Comparison of ENCODE assay signal across 18 mouse cellular contexts in the genomic region with DNA sequence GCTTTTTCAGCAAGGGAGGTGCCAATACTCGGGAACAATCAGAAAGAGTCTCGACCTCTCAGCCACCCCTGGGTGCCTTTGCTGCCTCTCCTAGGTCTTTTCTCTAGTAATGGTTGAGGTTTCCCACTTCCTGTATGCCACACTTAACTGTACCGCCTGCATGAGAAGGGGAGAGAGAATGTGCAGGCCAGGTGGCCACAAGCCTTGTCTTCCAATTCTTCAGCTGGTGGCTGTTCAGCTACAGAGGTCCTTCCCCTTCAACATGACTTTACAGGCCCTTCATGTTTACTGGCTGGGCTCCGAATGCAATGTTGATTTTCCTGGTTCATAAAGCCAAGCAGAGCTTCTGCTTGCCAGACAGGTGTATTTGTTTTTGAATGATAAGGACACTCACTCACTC. TPM values are rescaled to one million over a fixed set of nuclear protein-coding genes. Genes with fewer than 3 reads are reported as not detected.
DNase-seq lines count a peak whose midpoint lies in the region; ATAC-seq lines count a peak whose summit lies in the region.
"Had no signal": no experiment of that assay in that cellular context is flagged by ENCODE, and none has a peak within 500 bp of the region (broad histone marks: within the 10 kb centered on the region; RNA-seq: fewer than 3 reads in every experiment).

No protein-coding gene starts in this region.

- no peaks in the 10 kb centered on the region; the same call in 1 of the 2 replicates for H3K27me3 ChIP-seq in lung, embryonic 16.5 days (ENCODE audit: control insufficient read depth, insufficient read depth, low read depth, low read length)
- H3K27me3 ChIP-seq: embryonic facial prominence, embryonic 13.5 days; neural tube, embryonic 15.5 days had no signal

- H3K9ac ChIP-seq in lung, embryonic 16.5 days (ENCODE audit: low read length) = no peak overlapping the region
- H3K9ac ChIP-seq: embryonic facial prominence, embryonic 13.5 days; neural tube, embryonic 15.5 days had no signal

- WGBS in lung, embryonic 16.5 days = 46% methylated on average over 4 of the region's 4 CpGs

- peaks cover 10% of the 10 kb centered on the region for H3K4me1 ChIP-seq in lung, embryonic 16.5 days (replicated peaks; ENCODE audit: control insufficient read depth, insufficient read depth, low read length)
- H3K4me1 ChIP-seq: neural tube, embryonic 15.5 days had no signal

- peak; percentile 51; the same call in 1 of the 2 replicates for ATAC-seq in lung, embryonic 16.5 days (ENCODE audit: low read depth)
- ATAC-seq in common myeloid progenitor, adult 5-6 weeks (replicated peaks; ENCODE audit: low read depth, poor library complexity, severe bottlenecking) = peak; percentile 77
- ATAC-seq: forebrain, embryonic 14.5 days; midbrain, embryonic 16.5 days had no signal

- no peaks in the 10 kb centered on the region for H3K9me3 ChIP-seq in lung, embryonic 16.5 days (ENCODE audit: control insufficient read depth, low read length)
- H3K9me3 ChIP-seq: embryonic facial prominence, embryonic 13.5 days; neural tube, embryonic 15.5 days had no signal

- H3K27ac ChIP-seq in lung, embryonic 16.5 days (ENCODE audit: low read length) = peak overlapping the region; percentile 12; the same call in 1 of the 2 replicates
- H3K27ac ChIP-seq: embryonic facial prominence, embryonic 13.5 days; layer of hippocampus, adult 2 months; neural tube, embryonic 15.5 days had no signal

- no peak overlapping the region for H3K4me2 ChIP-seq in lung, embryonic 16.5 days (ENCODE audit: low read depth, low read length)
- H3K4me2 ChIP-seq: embryonic facial prominence, embryonic 13.5 days; neural tube, embryonic 15.5 days had no signal

- DNase-seq in lung, postnatal 4 days = no peak
- peak; percentile 53 for DNase-seq in lung, postnatal 36 days
- peak; percentile 34 for DNase-seq in thymus, postnatal 25 days
- DNase-seq in gastrocnemius, adult 18-20 months (ENCODE audit: low spot score) = no peak
- no peak for DNase-seq in layer of hippocampus, postnatal 36 days
- DNase-seq: adrenal gland, adult 8-10 months; cerebellum, adult 11 months; cerebellum, postnatal 10 days; gastrocnemius, postnatal 14 days; kidney, adult 18-20 months; kidney, postnatal 10 days had no signal

- H3K4me3 ChIP-seq in lung, embryonic 16.5 days (ENCODE audit: low read length) = no peak overlapping the region
- H3K4me3 ChIP-seq: embryonic facial prominence, embryonic 13.5 days; layer of hippocampus, adult 2 months; neural tube, embryonic 15.5 days had no signal

- no peaks in the 10 kb centered on the region for H3K36me3 ChIP-seq in lung, embryonic 16.5 days (ENCODE audit: control insufficient read depth, insufficient read depth, low read length)
- H3K36me3 ChIP-seq: embryonic facial prominence, embryonic 13.5 days; neural tube, embryonic 15.5 days had no signal

RNA-seq across cellular contexts. Expression of gene Six1, which starts 39.4 kb away (rescaled TPM):
- 1.3 and 2.0 TPM in 2 replicates for polyA plus RNA-seq in lung, embryonic 16.5 days (2015; fragmentation: Nextera tagmentation; extraction: Ambion mirVana)
- total RNA-seq in common myeloid progenitor, adult 5-6 weeks (2017) = 0.27 TPM in 1 of 2 replicates, not detected in the other
- total RNA-seq in gastrocnemius, adult 18-20 months (2021) = 10 to 100 TPM; 68.5 to 72.6 TPM
- under 1 TPM in 1 of 2 experiments, not detected in 1; 0.22 TPM for total RNA-seq in layer of hippocampus, postnatal 36 days (2021)

Comparison
In these comparisons a context has a peak if more than half of its experiments do, and no peak if none do; other contexts are left out.
1. DNase-seq: peak in lung, postnatal 36 days (single experiment) and thymus, postnatal 25 days (single experiment); none in lung, postnatal 4 days (0 of 2), gastrocnemius, adult 18-20 months (single experiment) and layer of hippocampus, postnatal 36 days (0 of 2).
2. RNA of gene Six1, which starts 39.4 kb away (total RNA-seq): 68.5 to 72.6 TPM in gastrocnemius, adult 18-20 months; 0.27 TPM in common myeloid progenitor, adult 5-6 weeks and 0.22 TPM in layer of hippocampus, postnatal 36 days; every median in the first group is over 10 times any median in the second.